Mouse (Mus musculus) ES-Bruce4 (cell line): Measurements from ENCODE around the gene Kcna7. TPM values are rescaled to one million over a fixed set of nuclear protein-coding genes. Genes with fewer than 3 reads are reported as not detected.

ENCODE experiments used
- H3K27ac ChIP-seq: 2 replicates; pipeline ENCODE4 v1.5.1; 2012; ENCODE audit warnings: low read length, inconsistent platforms; ENCODE audit not compliant: insufficient read depth
- H3K27me3 ChIP-seq: 2 replicates; pipeline ENCODE4 v1.6.1; 2012; ENCODE audit warnings: mild to moderate bottlenecking, low read length, inconsistent platforms; ENCODE audit not compliant: control insufficient read depth, poor library complexity, insufficient read depth, severe bottlenecking
- H3K36me3 ChIP-seq: 2 replicates; pipeline ENCODE4 v1.6.1; 2012; ENCODE audit warnings: inconsistent platforms, mild to moderate bottlenecking, low read length, moderate library complexity; ENCODE audit not compliant: control insufficient read depth, poor library complexity, insufficient read depth, severe bottlenecking
- H3K4me1 ChIP-seq: one replicate; pipeline ENCODE4 v1.8.1; 2011; ENCODE audit warnings: low read length; ENCODE audit not compliant: control insufficient read depth, insufficient read depth
- H3K4me3 ChIP-seq: 2 replicates; pipeline ENCODE4 v1.5.1; 2011; ENCODE audit warnings: low read depth, mild to moderate bottlenecking, low read length
- H3K9ac ChIP-seq: 2 replicates; pipeline ENCODE4 v1.6.1; 2012; ENCODE audit warnings: low read depth, mild to moderate bottlenecking, inconsistent platforms; ENCODE audit not compliant: poor library complexity, severe bottlenecking
- H3K9me3 ChIP-seq: replicated peaks from 2 replicates; pipeline ENCODE4 v1.6.1; 2012; ENCODE audit warnings: mild to moderate bottlenecking, low read length, inconsistent platforms; ENCODE audit not compliant: control insufficient read depth, poor library complexity, insufficient read depth, severe bottlenecking
- CTCF ChIP-seq: IDR thresholded peaks from one replicate; pipeline ENCODE4 v1.8.1; 2011; ENCODE audit warnings: low read depth, low read length
- EP300 ChIP-seq: IDR thresholded peaks from 2 replicates; pipeline ENCODE4 v1.6.1; 2011; ENCODE audit warnings: low read depth, low read length; ENCODE audit not compliant: insufficient read depth
- POLR2A ChIP-seq: IDR thresholded peaks from one replicate; pipeline ENCODE4 v1.8.1; 2011; ENCODE audit warnings: low read length; ENCODE audit not compliant: insufficient read depth
- polyA plus RNA-seq: library from polyadenylated mRNA; stranded (reverse); fragments of >200 nt; gene quantifications from 2 replicates; pipeline ENCODE4 v1.2.4, GENCODE M21; 2011; ENCODE audit warnings: low read depth; ENCODE audit not compliant: missing spikeins, insufficient read depth, insufficient read length

The Kcna7 gene
- polyA plus RNA-seq, 1 experiment: not detected

DNA sequence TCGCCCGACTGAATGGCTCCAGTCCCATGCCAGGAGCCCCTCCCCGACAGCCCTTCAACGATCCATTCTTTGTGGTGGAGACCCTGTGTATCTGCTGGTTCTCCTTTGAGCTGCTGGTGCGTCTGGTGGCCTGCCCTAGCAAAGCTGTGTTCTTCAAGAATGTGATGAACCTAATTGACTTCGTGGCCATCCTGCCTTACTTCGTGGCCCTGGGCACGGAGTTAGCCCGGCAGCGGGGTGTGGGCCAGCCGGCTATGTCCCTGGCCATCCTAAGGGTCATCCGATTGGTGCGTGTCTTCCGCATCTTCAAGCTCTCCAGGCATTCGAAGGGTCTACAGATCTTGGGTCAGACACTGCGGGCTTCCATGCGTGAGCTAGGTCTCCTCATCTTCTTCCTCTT, 3.5 kb downstream of the Kcna7 start:
- Histone ChIP-seq H3K9me3 (no peaks in the 10 kb centered on the region), H3K27ac (no peak overlapping the region), H3K27me3 (no peaks in the 10 kb centered on the region), H3K4me1 (peaks cover 2% of the 10 kb centered on the region), H3K36me3 (no peaks in the 10 kb centered on the region), H3K9ac (no peak overlapping the region), H3K4me3 (no peak overlapping the region)
- no peak for TF ChIP-seq EP300
- TF ChIP-seq POLR2A: no peak

DNA sequence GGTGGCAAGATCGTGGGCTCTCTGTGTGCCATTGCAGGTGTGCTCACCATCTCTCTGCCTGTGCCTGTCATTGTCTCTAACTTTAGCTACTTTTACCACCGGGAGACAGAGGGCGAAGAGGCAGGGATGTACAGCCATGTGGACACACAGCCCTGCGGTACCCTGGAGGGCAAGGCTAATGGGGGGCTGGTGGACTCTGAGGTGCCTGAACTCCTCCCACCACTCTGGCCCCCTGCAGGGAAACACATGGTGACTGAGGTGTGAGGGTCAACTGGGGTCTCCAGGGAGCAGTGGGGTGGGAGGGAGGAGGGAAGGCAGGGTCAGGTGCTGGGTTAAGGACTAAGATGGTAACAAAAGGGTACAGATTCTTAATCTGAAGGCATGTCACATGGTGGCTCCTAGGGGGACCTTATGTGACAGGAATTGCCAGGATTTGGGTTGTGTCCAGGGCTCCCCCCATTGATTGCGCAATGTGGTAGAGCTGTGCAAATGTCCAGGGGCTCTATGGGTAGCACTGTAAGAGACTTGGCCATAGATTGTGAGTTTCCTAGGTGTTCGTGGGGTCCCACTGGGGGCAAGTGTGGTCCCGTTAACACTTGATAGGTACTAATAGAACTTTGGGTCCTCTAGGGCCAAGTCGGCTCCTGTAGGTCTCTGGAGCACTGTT, 4.2 kb downstream of the Kcna7 start:
- no peaks in the 10 kb centered on the region for H3K27me3 ChIP-seq
- H3K4me1 ChIP-seq: peaks cover 2% of the 10 kb centered on the region
- no peak overlapping the region for H3K9ac ChIP-seq
- no peaks in the 10 kb centered on the region for H3K9me3 ChIP-seq
- H3K4me3 ChIP-seq: no peak overlapping the region
- H3K36me3 ChIP-seq: no peaks in the 10 kb centered on the region
- H3K27ac ChIP-seq: no peak overlapping the region
- no peak for TF ChIP-seq POLR2A
- TF ChIP-seq EP300: no peak
- no peak for TF ChIP-seq CTCF

DNA sequence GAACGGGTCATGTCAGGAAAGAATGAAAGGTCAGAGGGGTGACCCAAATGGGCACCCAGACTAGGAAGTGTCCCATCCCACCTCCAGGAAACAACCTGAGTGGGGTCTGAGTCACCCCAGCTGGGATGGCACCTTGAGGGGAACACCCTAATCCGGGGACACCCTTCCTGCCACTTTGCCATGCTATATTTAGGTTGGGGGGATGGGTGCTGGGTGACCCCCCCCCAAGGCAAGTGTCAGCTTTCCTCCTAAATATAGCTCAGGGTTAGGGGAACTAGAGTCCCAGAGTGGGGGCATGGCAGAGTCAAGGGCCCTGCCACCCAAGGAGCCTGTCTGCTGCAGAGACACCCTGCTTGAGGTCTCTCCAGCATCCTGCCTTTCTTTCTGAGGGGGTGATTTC, 7.0 kb downstream of the Kcna7 start:
- no peak overlapping the region for H3K27ac ChIP-seq
- H3K9me3 ChIP-seq: no peaks in the 10 kb centered on the region
- H3K27me3 ChIP-seq: no peaks in the 10 kb centered on the region
- H3K36me3 ChIP-seq: no peaks in the 10 kb centered on the region
- peak overlapping the region; percentile 87; the same call in 1 of the 2 replicates for H3K9ac ChIP-seq
- peaks cover 6% of the 10 kb centered on the region for H3K4me1 ChIP-seq
- TF ChIP-seq CTCF (no peak), POLR2A (no peak), EP300 (no peak)
- no peak overlapping the region for H3K4me3 ChIP-seq

DNA sequence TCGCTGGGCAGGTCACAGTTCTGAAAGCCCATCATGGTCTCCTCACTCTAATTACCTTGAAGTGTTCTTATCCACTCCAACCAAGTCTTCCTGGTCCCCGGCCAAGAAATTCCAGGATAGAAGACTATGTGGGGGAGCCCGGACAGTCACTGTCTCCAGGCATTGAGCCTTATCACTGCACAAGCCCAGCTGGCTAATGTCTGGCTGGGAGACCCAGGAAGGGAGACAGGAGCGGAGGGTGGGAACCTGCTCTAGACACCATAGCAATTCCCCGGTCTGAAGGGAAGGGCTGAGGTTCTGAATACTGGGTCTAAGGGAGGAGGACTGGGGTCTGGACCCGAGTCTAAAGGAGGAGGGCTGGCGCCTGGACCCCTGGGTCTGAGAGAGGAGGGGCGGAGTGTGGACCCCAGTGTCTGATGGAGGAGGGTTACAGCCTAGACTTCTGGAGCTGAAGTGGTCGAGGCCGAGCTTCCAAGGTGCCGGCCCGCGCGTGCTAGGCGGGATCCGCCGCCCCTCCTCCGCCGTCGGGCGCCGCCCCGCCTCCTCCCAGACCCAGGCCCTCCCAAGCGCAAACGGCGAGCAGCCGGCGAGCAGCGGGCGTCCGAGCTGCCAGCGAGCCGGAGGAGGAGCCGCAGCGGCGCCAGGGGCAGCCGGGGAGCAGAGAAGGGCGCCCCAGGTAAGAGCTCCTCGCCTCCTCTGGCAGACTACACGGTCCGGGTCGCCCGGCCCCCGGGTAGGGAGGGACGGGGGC, 7.8 kb downstream of the Kcna7 start, which contains the start of gene Ntf5:
Ntf5 (plus strand) TSS at position 583 of the 751 bp plus-strand sequence.
- peak within 1 kb of the TSS; percentile 87 for H3K9ac ChIP-seq
- H3K27me3 ChIP-seq: no peaks in the 10 kb centered on the region
- H3K4me1 ChIP-seq: peaks cover 10% of the 10 kb centered on the region
- H3K4me3 ChIP-seq: peak within 1 kb of the TSS; percentile 58
- H3K27ac ChIP-seq: peak within 1 kb of the TSS; percentile 29
- H3K9me3 ChIP-seq: no peaks in the 10 kb centered on the region
- no peaks in the 10 kb centered on the region for H3K36me3 ChIP-seq
- TF ChIP-seq CTCF: no peak
- TF ChIP-seq POLR2A: no peak
- TF ChIP-seq EP300: no peak

GRCm38 (mm10) chr7:45413864-45414739, 8.6 kb downstream of the Kcna7 start:
- no peak for TF ChIP-seq EP300
- TF ChIP-seq POLR2A: peak; percentile 60
- Histone ChIP-seq H3K27ac (peak overlapping the region; percentile 21), H3K9me3 (no peaks in the 10 kb centered on the region), H3K36me3 (no peaks in the 10 kb centered on the region), H3K9ac (peak overlapping the region; percentile 87), H3K27me3 (no peaks in the 10 kb centered on the region), H3K4me3 (peak overlapping the region; percentile 58), H3K4me1 (peaks cover 10% of the 10 kb centered on the region)
